Mouse (Mus musculus) thymus, adult 2 months (tissue): ENCODE results near the gene Arhgap25.

Experiments used
- CTCF ChIP-seq: fragments of 200-500 bp; IDR thresholded peaks from 2 replicates; pipeline ENCODE4 v1.5.1; 2012; ENCODE audit warnings: mild to moderate bottlenecking, control low read depth, low read length, moderate library complexity, borderline replicate concordance; ENCODE audit not compliant: control insufficient read depth, poor library complexity, insufficient read depth; ENCODE audit errors: extremely low read depth
- POLR2A ChIP-seq: fragments of 200-500 bp; IDR thresholded peaks from 2 replicates; pipeline ENCODE4 v1.6.1; 2012; ENCODE audit warnings: mild to moderate bottlenecking, low read length, control low read depth, moderate library complexity; ENCODE audit not compliant: control insufficient read depth, poor library complexity, insufficient read depth; ENCODE audit errors: extremely low read depth

DNA sequence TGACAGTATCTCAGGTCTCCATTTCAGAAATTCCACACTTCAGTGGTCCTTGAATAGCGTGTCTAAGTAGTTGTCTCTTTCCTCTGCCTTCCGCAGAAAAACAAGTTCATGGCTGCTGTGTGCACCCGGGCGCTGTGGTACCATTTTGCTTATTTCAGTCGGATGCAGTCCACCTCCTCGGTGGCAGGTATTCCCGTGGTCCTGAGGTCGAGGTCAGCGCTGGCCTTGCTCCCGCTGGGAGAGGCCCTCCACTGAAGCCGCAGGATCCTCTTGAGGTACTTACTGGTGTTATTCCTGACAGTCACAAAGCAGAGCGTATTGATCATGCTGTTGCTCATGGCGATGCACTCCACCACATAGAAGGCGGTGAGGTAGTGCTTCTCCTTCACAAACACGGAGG lies 48.0 kb upstream of the Arhgap25 start:
- no peak for TF ChIP-seq POLR2A
- no peak for TF ChIP-seq CTCF
